Mouse (Mus musculus): Measurements from ENCODE around the gene Cysltr1.

Cysltr1 gene

DNA sequence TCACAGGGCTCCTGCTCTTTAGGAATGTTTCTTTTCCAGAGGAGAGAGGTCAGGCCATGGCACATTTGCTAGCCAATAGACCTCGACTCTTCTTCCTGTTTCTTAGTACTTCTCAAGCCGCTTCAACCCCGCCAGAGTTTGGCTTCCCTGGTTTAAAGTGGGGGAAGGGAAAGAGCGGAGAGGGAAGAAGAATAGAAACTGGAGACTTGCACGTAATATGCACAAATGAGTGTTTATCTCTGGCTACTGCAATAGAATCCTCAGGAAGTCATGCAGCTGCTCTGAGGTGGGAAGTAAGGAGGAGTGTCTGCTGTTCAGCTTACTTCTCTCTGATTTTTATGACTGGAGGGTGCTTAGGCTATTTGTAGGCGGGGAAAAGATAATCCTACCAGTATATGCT, at the start of gene Cysltr1:
Cysltr1 (minus strand) TSS at position 294 of the 400 bp plus-strand sequence.
- DNase-seq (ENCODE audit: low spot score in 2 of 2): no peak

DNA sequence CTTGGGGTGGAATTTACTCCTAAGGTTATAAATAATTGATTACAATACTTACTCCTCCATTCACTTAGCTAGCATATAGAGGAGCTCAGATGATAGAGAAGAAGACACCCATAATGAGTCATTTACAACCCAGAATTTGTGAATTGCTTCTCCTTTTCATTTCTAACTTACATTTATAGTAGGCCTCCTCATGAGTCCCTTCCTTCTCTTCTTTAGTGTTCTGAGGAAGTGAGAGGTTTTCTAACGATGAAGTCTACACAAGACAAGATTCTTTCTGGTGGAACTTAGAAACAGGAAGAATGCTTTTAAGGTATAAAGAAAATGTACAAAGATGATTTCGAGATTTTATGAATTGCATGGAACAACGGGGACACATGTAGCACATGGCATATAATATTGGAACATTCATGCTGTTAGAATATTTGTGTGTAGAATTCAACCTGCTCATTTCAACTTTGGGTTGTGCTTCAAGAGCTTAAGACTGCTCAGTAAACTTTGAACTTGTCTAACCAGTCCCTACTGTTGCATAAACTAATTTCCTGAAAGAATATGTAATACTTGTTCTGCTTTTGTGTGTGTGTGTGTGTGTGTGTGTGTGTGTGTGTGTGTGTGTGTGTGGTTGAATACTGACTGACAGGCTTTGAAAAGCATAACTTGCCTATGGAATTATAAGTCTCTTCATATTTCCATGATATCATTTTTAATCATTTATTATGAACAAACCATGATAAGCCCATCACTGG, 31.5 kb upstream of the Cysltr1 start:
- DNase-seq (ENCODE audit: low spot score in 2 of 2): no peak

DNA sequence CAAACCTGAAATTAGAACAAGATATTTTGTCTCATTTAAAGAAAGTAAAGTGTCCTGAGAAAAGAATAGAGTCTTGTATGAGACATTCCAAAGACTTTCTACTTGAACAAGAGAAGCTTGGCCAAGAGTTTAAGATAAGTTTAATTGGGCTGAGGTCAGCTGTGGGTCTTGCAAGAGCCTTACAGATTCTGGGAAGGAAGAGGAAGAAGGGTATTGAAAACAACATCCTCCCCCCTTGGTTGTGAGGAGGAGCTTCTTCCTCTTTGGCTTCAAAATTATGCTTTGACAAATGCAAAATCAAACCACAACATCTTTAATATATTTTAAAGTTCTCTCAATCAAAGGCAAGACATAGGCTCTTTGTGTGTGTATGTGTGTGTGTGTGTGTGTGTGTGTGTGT, 30.1 kb upstream of the Cysltr1 start:
- DNase-seq (ENCODE audit: low spot score in 2 of 2): no peak

DNA sequence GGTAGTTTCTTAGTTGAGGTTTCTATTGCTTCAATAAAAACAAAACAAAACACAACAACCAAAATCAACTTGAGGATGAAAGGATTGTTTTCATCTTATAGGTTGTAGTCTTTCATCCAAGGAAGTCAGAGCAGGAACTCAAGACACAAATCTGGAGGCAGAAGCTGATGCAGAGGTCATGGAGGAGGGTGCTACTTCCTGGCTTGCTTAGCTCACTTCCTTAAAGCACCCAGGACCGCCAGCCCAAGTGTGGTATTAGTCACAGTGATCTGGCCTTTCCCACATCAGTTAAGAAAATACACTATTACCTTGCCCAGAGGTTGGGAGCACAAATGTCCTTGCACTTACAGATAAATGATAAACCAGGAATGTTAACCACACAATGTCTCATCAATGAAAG, 25.0 kb upstream of the Cysltr1 start:
- DNase-seq (ENCODE audit: low spot score in 2 of 2): no peak

DNA sequence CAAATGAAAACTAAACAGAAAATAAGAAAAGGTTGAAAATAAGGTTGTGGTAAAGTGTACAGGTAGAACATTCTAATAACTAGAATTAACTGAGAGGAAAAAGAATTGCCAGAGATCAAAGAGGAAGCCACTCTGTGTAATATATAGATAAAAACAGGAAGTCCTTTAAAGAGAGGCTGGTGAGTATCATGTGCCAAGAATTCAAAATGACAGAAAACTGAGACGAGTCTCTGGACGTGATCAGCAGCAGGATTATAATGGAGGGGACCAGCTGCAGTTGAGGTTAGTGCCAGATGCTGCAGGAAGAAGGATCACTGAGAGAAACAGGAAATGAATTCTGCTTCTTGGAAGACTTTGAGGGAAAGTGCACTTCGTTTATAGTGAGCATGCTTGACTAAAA, 20.2 kb upstream of the Cysltr1 start:
- no peak for DNase-seq (ENCODE audit: low spot score in 2 of 2)

DNA sequence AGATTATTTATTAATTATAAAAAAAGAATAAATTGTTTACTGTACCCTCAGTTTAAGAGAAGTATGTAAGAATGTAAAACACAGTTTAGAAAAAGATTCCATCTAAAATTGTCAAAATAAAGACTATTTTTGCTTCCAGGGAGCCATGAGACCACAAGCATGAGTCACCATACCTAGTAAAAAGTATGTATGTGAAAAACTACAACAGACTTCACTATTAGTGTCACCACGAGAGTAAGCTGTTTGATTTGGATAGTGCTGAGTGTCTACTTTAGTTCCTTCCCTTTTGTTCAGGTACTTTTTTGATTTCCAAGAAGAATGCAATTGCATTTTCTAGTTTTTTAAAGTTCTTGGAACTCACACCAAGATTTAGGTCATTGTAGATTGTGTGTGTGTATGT, 19.0 kb upstream of the Cysltr1 start:
- DNase-seq (ENCODE audit: low spot score in 2 of 2): no peak

DNA sequence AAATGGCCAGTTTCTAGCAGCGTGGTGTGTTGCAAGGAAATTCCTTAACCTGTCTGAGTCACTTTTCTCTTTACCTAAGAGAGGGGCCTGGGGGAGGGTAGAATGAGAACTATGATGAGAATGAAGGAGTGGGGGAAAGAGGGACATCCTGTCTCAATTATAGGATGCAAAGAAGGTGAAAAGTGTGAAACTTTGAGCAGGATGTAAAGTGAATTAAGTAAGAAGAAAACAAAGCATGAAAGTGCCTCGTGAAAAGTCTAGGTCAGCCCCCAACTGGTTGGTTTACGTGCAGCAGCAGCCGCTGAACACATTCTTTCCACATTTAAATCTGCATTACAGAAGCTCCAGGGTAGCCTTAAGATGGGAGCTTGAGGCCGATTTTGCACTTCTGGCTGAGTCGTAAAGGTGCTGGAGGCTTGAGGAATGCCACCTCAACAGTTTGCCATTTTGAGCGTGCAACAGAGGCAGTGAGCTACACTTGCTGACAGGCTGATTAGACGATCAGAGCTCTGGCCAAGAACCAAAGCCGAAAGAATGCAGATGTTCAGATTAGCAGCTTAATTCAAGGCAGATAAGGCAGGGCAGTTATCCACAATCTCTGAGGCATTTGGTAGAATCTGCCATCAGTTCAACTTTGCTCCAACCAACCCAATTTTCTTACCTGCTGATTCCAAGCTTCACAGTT, 763 bp downstream of the Cysltr1 start:
- no peak for DNase-seq (ENCODE audit: low spot score in 2 of 2)

DNA sequence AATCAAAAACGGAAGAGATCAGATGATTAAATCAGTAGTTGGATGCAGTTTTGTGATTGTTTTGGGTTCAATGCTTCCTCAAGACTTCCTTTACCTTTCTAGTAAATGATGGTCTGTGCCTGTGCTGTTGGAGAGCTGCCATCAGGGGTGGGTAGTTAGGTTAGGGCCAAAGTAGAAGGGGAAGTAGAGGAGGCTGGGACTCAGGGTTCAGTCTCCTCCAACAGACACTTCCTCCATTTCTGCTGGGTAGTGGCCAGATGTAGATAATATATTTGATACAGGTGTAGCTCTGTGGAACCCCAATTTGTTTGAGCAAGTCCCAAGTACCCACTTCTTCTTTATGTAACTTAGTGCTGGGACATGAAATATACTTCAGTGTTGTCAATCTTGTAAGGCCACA, 7.6 kb downstream of the Cysltr1 start:
- no peak for DNase-seq (ENCODE audit: low spot score in 2 of 2)

DNA sequence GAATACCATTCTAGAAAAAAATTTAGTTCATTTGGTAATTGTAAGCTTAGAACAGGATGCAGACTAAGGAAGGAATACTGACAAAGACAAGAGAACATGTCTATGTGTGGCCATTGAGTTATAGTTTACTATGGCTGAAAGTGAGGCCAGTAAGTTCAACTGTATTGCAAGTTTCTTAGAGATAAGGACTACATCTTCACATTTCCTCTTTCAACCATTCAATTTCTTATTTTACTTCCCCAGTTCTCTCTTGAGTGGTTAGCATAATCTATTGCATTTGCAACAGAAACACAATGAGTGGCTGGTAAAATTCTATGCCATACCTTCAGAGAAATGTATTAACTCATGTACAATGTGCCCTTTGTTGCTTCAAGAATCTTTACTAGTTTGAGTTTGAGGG, 9.6 kb downstream of the Cysltr1 start:
- DNase-seq (ENCODE audit: low spot score in 2 of 2): no peak

DNA sequence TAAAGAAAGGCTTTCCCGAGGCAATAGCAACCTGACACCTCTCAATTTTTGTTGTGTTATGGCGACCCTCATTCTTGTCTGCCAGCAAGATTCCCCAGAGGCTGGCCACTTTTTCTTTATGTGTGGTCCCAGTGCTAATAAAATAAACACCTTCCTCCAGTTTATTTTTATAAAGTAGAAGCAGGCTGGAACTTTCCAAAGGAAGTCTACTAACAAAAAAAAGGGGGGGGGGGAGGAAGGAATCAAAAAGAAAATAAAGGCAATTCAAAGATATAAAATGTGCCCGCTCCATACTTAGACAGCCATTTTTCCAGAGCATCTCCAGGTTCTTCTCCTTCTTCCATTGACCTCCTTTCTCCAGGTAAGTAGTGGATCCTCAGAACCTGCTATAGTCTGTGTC, 20.6 kb downstream of the Cysltr1 start, which contains the start of gene Gm5127:
Gm5127 (plus strand) TSS at position 301 of the 400 bp plus-strand sequence.
- DNase-seq (ENCODE audit: low spot score in 2 of 2): no peak

DNA sequence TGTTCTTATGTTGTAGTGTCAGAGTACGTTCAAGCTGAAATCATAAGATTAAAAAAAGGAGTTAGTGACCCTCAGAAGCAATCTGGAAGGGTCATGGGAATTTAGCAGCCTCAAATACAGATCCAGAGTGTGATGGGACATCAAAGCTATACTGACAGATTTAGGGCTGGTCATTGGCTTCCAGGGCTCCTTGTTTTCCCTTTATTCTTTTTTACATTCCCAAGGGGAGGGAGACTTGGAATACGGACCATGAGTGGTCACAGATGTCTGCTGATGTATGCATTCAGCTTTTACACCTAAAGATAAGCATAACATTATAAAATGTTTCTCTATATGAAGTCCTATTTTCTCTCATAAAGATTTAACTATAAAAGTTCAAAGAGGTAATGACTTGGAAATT, 21.3 kb downstream of the Cysltr1 start:
- DNase-seq (ENCODE audit: low spot score in 2 of 2): no peak

DNA sequence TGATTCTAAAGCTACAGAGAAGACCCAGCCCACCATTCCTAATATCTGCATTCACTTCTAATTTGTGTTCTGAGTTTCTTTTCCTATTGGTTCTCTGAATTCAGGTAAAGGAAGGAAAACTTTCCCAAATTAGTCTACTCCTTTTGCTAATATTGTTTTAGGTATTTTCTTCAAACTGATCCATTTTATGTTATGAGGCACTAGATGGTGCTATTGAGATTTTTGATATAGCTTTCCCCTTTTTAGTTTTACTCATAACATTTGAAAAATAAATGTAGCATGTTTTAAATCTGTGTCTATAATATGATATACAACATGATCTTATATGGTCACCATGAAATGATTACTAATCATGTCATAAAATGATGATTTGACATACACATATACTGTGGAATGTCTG, 23.1 kb downstream of the Cysltr1 start:
- DNase-seq (ENCODE audit: low spot score in 2 of 2): no peak

DNA sequence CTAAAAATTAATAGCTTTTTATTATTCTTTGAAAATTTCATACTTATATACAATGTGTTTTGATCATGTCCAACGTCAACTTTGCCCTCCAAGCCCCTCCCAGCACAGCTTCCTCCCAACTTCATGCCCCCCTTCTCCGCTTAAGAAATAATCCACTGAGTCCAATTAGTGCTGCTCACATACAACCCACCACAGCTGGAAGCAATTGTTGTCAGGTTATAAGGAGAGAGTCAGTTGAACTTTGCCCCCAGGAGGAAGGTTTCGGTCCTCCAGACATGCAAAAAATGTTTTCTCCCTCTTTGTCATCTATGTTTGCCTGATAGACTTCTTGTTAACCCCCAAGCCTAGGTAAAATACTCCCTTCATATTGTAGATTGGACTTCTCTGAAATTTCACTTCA, 24.5 kb downstream of the Cysltr1 start:
- DNase-seq (ENCODE audit: low spot score in 2 of 2): no peak

DNA sequence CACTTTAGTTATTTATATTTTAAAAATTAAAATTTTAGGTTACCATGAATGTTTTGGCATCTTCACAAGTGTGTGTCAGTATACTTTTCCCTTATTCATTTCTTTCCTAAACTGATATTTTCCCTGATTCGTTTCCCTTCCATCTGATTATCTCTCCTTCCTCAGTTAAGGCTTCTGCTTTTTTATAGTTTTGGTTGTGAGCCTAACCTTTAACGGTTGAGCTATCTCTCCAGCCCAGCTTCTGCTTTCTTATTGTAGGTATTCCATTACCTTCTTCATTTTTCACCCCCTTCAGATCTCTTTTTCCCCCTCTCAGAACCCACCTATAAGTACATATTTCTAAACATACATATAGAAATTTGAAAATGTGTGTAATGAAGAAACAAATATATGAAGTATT, 48.0 kb downstream of the Cysltr1 start:
- no peak for DNase-seq (ENCODE audit: low spot score in 2 of 2)

DNA sequence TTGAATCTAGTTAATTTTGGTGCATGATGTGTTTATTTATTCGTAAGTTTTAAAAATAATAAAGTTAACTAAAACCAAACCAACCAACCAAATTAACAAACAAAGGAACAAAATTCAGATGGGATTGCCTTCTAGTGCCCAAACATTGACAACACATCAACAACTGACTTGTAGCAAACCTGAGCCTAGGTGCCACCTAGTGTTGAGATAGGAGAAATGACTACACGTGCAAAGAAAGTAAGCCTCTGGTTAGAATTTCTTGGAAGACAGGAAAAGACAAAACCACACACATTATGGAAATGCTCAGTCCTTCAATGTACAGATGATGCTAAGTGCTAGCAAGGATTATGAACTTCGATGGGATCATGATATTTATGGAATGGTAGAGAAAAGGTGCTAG, 67.1 kb downstream of the Cysltr1 start:
- no peak for DNase-seq (ENCODE audit: low spot score in 2 of 2)

All from spleen, postnatal 10 days (tissue).